Mouse (Mus musculus) Patski (cell line): ENCODE data around the gene Ccdc162. TPM values are rescaled to one million over a fixed set of nuclear protein-coding genes. Genes with fewer than 3 reads are reported as not detected.

Source experiments
- ATAC-seq: fragments of 100-300 bp; one replicate; pipeline ENCODE4 v1.8.0; 2021
- CTCF ChIA-PET: fragments of 350-600 bp; sonication (Branson Sonifier 250); formaldehyde crosslinking; loops from one replicate; lab custom pipeline; 2022; ENCODE audit warnings: inconsistent platforms; lab: Charles Lee
- POLR2A ChIA-PET: fragments of 350-600 bp; sonication (Branson Sonifier 250); formaldehyde crosslinking; loops from one replicate; lab custom pipeline; 2022; ENCODE audit warnings: antibody characterized with exemption, inconsistent platforms; lab: Charles Lee
- DNase-seq: peaks from one replicate; pipeline ENCODE4 v3.0.0-alpha.2; 2011; ENCODE audit warnings: low read depth, low spot score
- H3K27me3 ChIP-seq: fragments of 371-371 bp; one replicate; pipeline ENCODE4 v1.5.1; 2021
- CTCF ChIP-seq: fragments of 100-300 bp; IDR thresholded peaks from one replicate; pipeline ENCODE4 v1.5.1; 2021
- in situ Hi-C: fragments of 300-500 bp; cut with MboI; formaldehyde crosslinking; loops from 3 replicates; pipeline ENCODE4 v1.11.1; 2018; ENCODE audit warnings: low pct_unique_long_range_greater_than_20kb, mixed read lengths
- polyA plus RNA-seq: library from polyadenylated mRNA; unstranded; gene quantifications from one replicate; pipeline ENCODE4 v1.2.3, GENCODE M21; 2021

The Ccdc162 gene
- polyA plus RNA-seq, 1 experiment from 2014 or later: 1.7 TPM

DNA sequence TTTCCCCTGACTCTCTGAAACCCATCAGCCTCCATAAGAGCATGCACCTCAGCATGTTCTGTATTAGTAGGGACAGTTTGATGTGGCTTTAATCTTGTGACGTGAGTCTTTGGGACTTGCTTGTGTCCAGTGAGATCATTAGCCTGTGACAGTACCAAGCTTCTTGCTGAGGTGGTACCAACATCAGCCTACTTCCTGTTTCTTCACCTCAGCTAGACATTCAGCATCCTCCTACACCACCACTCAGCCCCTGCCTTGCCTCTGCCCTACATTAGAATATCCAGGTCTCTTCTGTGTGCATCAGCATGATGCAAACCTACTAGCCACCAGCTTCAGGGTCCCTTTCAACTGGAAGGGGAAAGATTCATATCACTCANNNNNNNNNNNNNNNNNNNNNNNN, 113.8 kb downstream of the Ccdc162 start:
- no peak for ATAC-seq
- H3K27me3 ChIP-seq: no peaks in the 10 kb centered on the region
- TF ChIP-seq CTCF: no peak
- DNase-seq: no peak
- POLR2A ChIA-PET: no interaction called here
- CTCF ChIA-PET: interaction anchor here (1.3 to 1.6 kb wide), 3 partner anchors 12 to 81 kb away, joined by 3 to 4 read pairs (median 3); no protein-coding TSS in a partner anchor
- in situ Hi-C loops: no loop called here

DNA sequence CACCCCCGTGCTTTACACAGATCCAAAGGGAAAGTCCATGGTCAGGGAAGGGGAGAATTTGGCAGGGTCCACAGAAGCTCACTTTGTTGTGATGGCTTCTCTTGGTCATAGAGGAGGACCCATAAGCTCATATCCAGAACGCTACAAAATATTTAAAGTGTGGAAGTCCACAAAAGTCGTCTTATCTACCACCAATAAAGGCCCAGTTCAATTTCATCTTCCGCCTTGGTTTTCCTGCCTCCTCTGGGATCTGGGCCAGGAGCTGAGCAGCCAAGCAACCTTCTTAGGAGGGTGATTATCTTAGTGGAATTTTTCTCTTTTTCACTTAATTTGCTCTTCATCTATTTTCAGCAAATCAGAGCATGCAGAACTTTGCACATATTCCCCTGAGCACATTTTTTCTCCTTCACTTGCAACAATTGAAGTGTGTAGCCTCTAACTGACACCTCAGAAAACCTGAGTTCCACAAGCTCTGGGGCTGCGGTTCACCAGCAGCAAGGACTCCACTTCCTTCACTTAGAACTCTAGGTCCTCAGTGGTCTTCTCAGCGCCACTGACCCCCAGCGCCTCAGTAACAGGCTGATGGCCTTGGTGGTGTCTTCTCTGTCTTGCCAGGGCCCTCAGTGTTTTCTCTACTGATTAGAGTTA, 114.4 kb downstream of the Ccdc162 start:
- DNase-seq: no peak
- no peaks in the 10 kb centered on the region for H3K27me3 ChIP-seq
- in situ Hi-C loops: no loop called here
- no peak for TF ChIP-seq CTCF
- ATAC-seq: no peak
- POLR2A ChIA-PET: no interaction called here
- CTCF ChIA-PET: interaction anchor here (1.3 to 1.4 kb wide), 2 partner anchors 16 to 80 kb away, joined by 3 read pairs; no protein-coding TSS in a partner anchor

DNA sequence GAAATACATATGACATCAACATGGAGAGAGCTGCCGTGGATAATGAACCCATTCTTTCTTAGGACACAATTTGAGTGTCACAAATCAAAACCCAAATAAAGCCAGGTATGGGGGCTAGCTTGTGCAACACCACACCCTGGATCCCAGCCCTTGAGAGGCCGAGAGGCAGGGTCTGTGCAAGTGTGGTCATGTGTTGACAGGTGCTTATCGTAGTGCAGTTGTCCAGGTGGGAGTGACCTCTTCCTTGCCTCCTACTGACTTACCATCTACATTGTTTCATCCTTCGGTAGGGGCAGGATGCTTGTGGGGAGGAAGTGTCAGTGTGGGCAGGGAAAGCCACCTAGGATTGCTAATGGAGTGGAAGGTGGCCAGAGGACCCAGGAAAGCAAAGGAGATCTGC, 115.1 kb downstream of the Ccdc162 start:
- ATAC-seq: no peak
- POLR2A ChIA-PET: no interaction called here
- DNase-seq: no peak
- CTCF ChIA-PET: interaction anchor here (1.3 kb wide), 1 partner anchor 16 kb away, joined by 3 read pairs; no protein-coding TSS in a partner anchor
- in situ Hi-C loops: no loop called here
- TF ChIP-seq CTCF: no peak
- H3K27me3 ChIP-seq: no peaks in the 10 kb centered on the region

DNA sequence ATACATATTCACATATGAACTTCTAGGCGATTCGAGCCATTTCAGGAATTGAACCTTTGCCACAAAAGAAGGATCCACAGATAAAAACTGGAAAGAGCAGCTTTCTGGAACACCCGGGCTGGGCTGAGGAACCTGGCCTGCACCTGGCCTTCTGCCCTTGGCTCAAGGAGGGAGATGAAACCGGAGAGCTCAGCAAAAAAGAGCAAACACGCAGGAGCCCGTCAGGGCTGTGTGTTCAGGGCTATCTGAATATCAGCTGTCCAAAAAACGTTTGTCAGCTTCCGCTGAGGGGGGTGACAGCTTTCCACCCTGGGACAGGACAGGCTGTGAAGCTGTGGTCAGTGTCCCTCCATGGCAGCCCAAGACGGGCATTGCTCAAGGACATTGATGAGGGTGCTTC, 117.4 kb downstream of the Ccdc162 start:
- ChIA-PET POLR2A (no interaction called here), CTCF (interaction anchor here (1.0 to 1.4 kb wide), 2 partner anchors 9 to 14 kb away, joined by 4 read pairs; no protein-coding TSS in a partner anchor)
- TF ChIP-seq CTCF: no peak
- no peaks in the 10 kb centered on the region for H3K27me3 ChIP-seq
- in situ Hi-C loops: no loop called here
- DNase-seq (no peak), ATAC-seq (no peak)

DNA sequence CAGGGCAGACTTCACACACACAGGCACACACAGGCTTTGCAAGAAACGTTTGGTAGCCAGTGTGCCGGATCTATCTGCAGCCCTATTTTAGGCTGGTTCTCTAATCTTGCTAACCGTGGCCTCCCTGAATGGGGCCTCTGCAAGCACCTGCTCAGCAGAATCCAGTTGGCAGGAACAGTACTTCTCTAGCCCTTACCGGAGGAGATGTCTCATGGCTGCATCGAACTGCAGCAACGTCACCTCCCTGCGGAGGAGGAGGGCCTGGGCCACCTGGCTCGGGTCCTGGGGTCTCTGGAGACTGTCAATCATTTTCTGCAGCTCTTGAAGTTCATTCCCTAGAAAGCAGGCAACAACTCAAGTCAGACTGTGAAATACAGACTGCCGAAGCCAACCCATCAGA, 118.2 kb downstream of the Ccdc162 start:
- ChIA-PET CTCF (interaction anchor here (1.4 kb wide), 1 partner anchor 8 kb away, joined by 4 read pairs; no protein-coding TSS in a partner anchor), POLR2A (no interaction called here)
- ATAC-seq (no peak), DNase-seq (no peak)
- H3K27me3 ChIP-seq: no peaks in the 10 kb centered on the region
- in situ Hi-C loops: no loop called here
- no peak for TF ChIP-seq CTCF

DNA sequence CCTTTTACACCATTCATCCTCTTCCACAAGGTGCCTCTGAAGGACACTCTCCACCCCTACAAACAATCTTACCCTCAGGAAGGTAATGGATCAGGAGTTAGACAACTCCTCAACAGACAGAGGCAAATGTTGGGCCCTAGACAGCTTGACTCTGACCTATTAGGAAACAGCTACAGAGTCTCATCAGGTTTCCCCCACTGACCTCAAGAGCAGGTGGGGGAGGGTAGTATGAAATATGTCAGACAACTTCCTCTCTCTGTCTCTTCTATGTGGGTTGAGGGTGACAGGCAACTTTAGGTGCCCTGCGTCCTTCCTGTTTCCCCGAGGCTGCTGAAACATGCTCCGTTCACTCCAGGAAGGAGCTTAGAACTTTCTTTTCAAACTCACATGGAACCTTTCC, 120.9 kb downstream of the Ccdc162 start:
- no peaks in the 10 kb centered on the region for H3K27me3 ChIP-seq
- DNase-seq (no peak), ATAC-seq (no peak)
- POLR2A ChIA-PET: interaction anchor here (0.6 kb wide), 1 partner anchor 56 kb away, joined by 3 read pairs; no protein-coding TSS in a partner anchor
- CTCF ChIA-PET: no interaction called here
- in situ Hi-C loops: no loop called here
- TF ChIP-seq CTCF: no peak

DNA sequence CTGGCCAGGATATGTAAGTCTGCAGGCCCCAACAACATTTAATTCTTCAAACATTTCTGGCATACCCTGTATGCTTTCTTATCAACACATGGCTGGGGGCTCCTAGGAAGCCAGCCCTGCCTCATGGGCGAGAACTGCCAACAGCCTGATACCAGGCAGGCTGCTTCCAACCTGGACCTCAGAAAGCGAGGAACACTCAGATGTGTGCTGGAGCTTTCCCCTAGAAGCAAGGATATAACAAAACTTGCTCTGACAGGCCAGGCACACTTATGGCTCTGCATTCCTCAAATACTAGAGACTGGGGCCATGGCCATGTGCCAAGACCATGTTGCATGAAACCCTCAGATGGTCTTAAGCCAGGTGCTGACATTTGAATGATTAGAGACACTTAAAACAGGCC, 121.5 kb downstream of the Ccdc162 start:
- ATAC-seq (no peak), DNase-seq (no peak)
- H3K27me3 ChIP-seq: no peaks in the 10 kb centered on the region
- no peak for TF ChIP-seq CTCF
- CTCF ChIA-PET: no interaction called here
- POLR2A ChIA-PET: no interaction called here
- in situ Hi-C loops: no loop called here

DNA sequence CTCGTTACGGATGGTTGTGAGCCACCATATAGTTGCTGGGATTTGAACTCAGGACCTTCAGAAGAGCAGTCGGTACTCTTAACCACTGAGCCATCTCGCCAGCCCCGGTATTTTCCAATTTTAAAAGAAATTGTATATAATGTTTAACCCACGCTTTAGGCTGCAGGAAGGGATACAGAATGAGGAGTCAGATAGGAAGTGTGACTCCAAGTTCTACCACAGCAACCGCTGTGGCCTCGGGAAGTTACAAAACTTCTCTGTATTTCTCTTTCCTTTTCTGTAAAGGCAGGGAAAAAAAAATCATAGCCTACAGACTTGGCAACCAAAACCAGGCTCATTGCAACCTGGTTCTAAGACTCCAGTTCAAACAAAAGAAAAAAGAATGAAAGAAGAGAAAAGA, 122.0 kb downstream of the Ccdc162 start:
- no peaks in the 10 kb centered on the region for H3K27me3 ChIP-seq
- POLR2A ChIA-PET: no interaction called here
- CTCF ChIA-PET: no interaction called here
- TF ChIP-seq CTCF: no peak
- in situ Hi-C loops: no loop called here
- ATAC-seq: no peak
- no peak for DNase-seq

DNA sequence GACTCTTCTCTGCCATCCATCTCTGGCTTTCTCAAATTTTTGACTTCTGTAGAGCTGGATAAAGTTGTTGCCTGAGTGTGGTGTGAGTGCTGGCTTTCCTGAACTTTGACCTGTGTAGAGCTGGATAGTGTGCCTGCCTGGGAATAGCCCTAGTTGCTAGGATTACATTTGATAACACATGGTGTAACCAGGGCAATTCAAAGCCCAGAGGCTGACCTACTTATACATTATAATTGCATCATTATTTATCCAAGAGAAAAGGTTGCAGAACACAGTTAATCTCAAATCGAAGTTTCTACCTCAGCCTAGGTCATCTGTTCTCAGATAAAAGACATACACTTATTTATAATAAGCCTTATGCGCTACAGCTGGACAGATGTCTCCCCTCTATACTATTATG, 127.8 kb downstream of the Ccdc162 start:
- H3K27me3 ChIP-seq: no peaks in the 10 kb centered on the region
- no peak for ATAC-seq
- ChIA-PET POLR2A (interaction anchor here (0.8 kb wide), 1 partner anchor 69 kb away, joined by 3 read pairs; no protein-coding TSS in a partner anchor), CTCF (interaction anchor here (0.9 kb wide), 1 partner anchor 101 kb away, joined by 3 read pairs; no protein-coding TSS in a partner anchor)
- no peak for DNase-seq
- TF ChIP-seq CTCF: no peak
- in situ Hi-C loops: no loop called here

DNA sequence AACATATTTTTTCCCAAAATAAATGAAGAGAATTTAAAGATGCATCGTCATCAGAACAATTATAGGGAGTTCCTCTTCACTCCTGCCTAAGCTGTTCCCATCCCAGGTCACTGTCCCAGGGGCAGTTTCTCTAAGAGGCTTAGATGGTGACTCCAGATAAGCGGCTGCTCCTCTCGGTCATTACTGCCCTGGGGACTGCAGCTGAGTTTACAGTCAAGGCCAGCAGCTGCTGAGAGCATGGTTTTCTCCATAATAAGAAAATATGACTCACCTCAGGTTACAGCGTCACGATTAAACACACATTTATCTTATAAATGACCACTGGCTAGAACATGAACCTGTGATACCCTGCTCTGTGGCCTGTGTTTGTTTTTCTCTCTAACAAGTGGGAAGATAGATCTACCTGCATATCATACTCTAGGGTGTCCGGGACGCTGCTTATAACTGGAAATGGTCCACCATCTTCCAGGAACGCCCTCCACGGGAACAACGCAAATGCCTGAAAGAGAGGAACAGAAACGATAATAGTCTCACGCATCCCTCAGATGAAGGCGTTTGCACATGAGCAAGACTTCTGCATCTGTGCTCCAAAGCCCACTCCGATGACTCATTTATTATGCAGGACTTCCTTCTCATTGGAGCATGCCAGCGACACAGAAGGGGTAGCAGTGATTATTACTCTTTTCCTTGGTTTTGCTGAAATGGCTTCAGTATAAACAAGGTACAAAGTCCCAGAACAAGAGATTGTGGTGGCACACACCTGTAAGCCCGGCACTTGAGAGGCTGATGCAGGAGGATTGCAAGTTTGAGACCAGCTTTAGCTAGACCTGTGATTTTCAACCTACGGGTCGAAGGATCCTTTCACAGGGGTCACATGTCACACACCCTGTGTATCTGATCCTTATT, 129.2 kb downstream of the Ccdc162 start:
- no peaks in the 10 kb centered on the region for H3K27me3 ChIP-seq
- no peak for TF ChIP-seq CTCF
- ATAC-seq (no peak), DNase-seq (no peak)
- ChIA-PET CTCF (no interaction called here), POLR2A (no interaction called here)
- in situ Hi-C loops: no loop called here
